Comparison of ENCODE assay signal across 20 mouse cellular contexts in genomic region chr5:136479801-136480200, GRCm38 (mm10).
DNase-seq lines count a peak whose midpoint lies in the region; ATAC-seq and TF ChIP-seq lines count a peak whose summit lies in the region.
"Had no signal": no experiment of that assay in that cellular context is flagged by ENCODE, and none has a peak within 500 bp of the region (broad histone marks: within the 10 kb centered on the region; RNA-seq: fewer than 3 reads in every experiment).

No protein-coding gene starts in this region.

- no peaks in the 10 kb centered on the region for H3K36me3 ChIP-seq in heart, embryonic 11.5 days (ENCODE audit: control insufficient read depth, insufficient read depth, low read length)
- H3K36me3 ChIP-seq in kidney, embryonic 16.5 days (ENCODE audit: insufficient read depth, low read length), result peaks cover 11% of the 10 kb centered on the region
- H3K36me3 ChIP-seq in C2C12 (ENCODE audit: control insufficient read depth, insufficient read depth), result peaks cover 13% of the 10 kb centered on the region

- WGBS in heart, embryonic 11.5 days (ENCODE audit: insufficient replicate concordance), result 65% methylated on average over 4 of the region's 4 CpGs
- 77% methylated on average over 4 of the region's 4 CpGs for WGBS in kidney, embryonic 16.5 days

- ATAC-seq in heart, embryonic 11.5 days (replicated peaks; ENCODE audit: insufficient number of reproducible peaks, low FRiP score, low TSS enrichment), result no peak
- no peak for ATAC-seq in kidney, embryonic 16.5 days (ENCODE audit: low FRiP score, low TSS enrichment)
- ATAC-seq in granulocyte monocyte progenitor cell, adult 5-6 weeks (replicated peaks; ENCODE audit: poor library complexity, severe bottlenecking), result peak; percentile 31
- ATAC-seq: activated CD4-positive, CD25-positive, alpha-beta regulatory T cell, adult 4 months; forebrain, postnatal 0 days; intestine, embryonic 16.5 days; midbrain, embryonic 16.5 days had no signal

- no peak overlapping the region for H3K9ac ChIP-seq in heart, embryonic 11.5 days (ENCODE audit: low read depth, low read length)
- no peak overlapping the region for H3K9ac ChIP-seq in kidney, embryonic 16.5 days (replicated peaks; ENCODE audit: low read length)
- H3K9ac ChIP-seq: forebrain, postnatal 0 days; hindbrain, embryonic 13.5 days; limb, embryonic 13.5 days; liver, embryonic 15.5 days; neural tube, embryonic 13.5 days; stomach, embryonic 15.5 days had no signal

- H3K9me3 ChIP-seq in heart, embryonic 11.5 days (replicated peaks; ENCODE audit: control insufficient read depth, low read length), result no peaks in the 10 kb centered on the region
- no peaks in the 10 kb centered on the region for H3K9me3 ChIP-seq in kidney, embryonic 16.5 days (ENCODE audit: low read length)
- H3K9me3 ChIP-seq: hindbrain, embryonic 13.5 days; limb, embryonic 13.5 days; liver, embryonic 15.5 days; neural tube, embryonic 13.5 days; stomach, embryonic 15.5 days had no signal

- no peak overlapping the region for H3ac ChIP-seq in C2C12 (ENCODE audit: control insufficient read depth, insufficient read length, low read depth)

- peaks cover 11% of the 10 kb centered on the region for H3K79me3 ChIP-seq in C2C12 (ENCODE audit: low read depth)

- no peak for DNase-seq in heart, postnatal 4 days
- no peak for DNase-seq in kidney, postnatal 25 days
- DNase-seq in cerebellum, adult 9-11 months, result no peak
- no peak for DNase-seq in retina, postnatal 1 day
- DNase-seq: cerebellum, postnatal 14 days; forebrain, postnatal 0 days; spleen, adult 18-20 months; thymus, postnatal 14 days had no signal

- H3K4me2 ChIP-seq in heart, embryonic 11.5 days, result no peak overlapping the region
- H3K4me2 ChIP-seq in kidney, embryonic 16.5 days (replicated peaks; ENCODE audit: low read depth, low read length), result no peak overlapping the region
- H3K4me2 ChIP-seq: hindbrain, embryonic 13.5 days; limb, embryonic 13.5 days; liver, embryonic 15.5 days; neural tube, embryonic 13.5 days; stomach, embryonic 15.5 days had no signal

- H3K27ac ChIP-seq in heart, embryonic 11.5 days (ENCODE audit: low read depth, low read length), result peak overlapping the region; percentile 62
- peak overlapping the region; percentile 78 for H3K27ac ChIP-seq in kidney, embryonic 16.5 days (ENCODE audit: low read length)
- H3K27ac ChIP-seq: hindbrain, embryonic 13.5 days; limb, embryonic 13.5 days; liver, embryonic 15.5 days; neural tube, embryonic 13.5 days; stomach, embryonic 15.5 days had no signal

- TF ChIP-seq CTCF in C2C12 (IDR thresholded peaks at IDR 0.05; ENCODE audit: control insufficient read depth, insufficient read depth, insufficient read length), result no peak

- H3K4me3 ChIP-seq in heart, embryonic 11.5 days (ENCODE audit: low read depth, low read length), result no peak overlapping the region
- H3K4me3 ChIP-seq in kidney, embryonic 16.5 days (ENCODE audit: low read length), result no peak overlapping the region
- no peak overlapping the region for H3K4me3 ChIP-seq in C2C12 (ENCODE audit: insufficient read depth, poor library complexity, severe bottlenecking)
- H3K4me3 ChIP-seq: hindbrain, embryonic 13.5 days; limb, embryonic 13.5 days; liver, embryonic 15.5 days; neural tube, embryonic 13.5 days; stomach, embryonic 15.5 days had no signal

- H3K4me1 ChIP-seq in heart, embryonic 11.5 days (ENCODE audit: control insufficient read depth, insufficient read depth, low read length), result peaks cover 36% of the 10 kb centered on the region
- H3K4me1 ChIP-seq in kidney, embryonic 16.5 days (ENCODE audit: insufficient read depth, low read length), result peaks cover 25% of the 10 kb centered on the region

- no peaks in the 10 kb centered on the region for H3K27me3 ChIP-seq in heart, embryonic 11.5 days (ENCODE audit: control insufficient read depth, insufficient read depth, low read length)
- H3K27me3 ChIP-seq in kidney, embryonic 16.5 days (ENCODE audit: insufficient read depth, low read length), result no peaks in the 10 kb centered on the region
- H3K27me3 ChIP-seq in C2C12 (ENCODE audit: control insufficient read depth, insufficient read depth, insufficient read length), result no peaks in the 10 kb centered on the region
- H3K27me3 ChIP-seq: hindbrain, embryonic 13.5 days; liver, embryonic 15.5 days; neural tube, embryonic 13.5 days; stomach, embryonic 15.5 days had no signal

- H3K79me2 ChIP-seq in C2C12 (ENCODE audit: control insufficient read depth, insufficient read depth), result peaks cover 53% of the 10 kb centered on the region

TF ChIP-seq in C2C12, 6 proteins besides CTCF, POLR2A, EP300 and RAD21:
- peak; percentile 31 for TF ChIP-seq USF1 (IDR thresholded peaks at IDR 0.05; ENCODE audit: low read depth)
- no peak for TF ChIP-seq FOSL1 (IDR thresholded peaks at IDR 0.05; ENCODE audit: insufficient read depth, low read length, poor library complexity, severe bottlenecking)
- no peak for TF ChIP-seq CEBPB (IDR thresholded peaks at IDR 0.05; ENCODE audit: low read depth)
